Mouse (Mus musculus) urinary bladder, postnatal 36 days (tissue): ENCODE measurements around the gene Reg4.

Experiments used
- DNase-seq, 2 experiments: peaks; one replicate each; pipeline ENCODE4 v3.0.0; 2022; ENCODE audit warnings: low spot score in 2 of 2, mixed read lengths in 1 of 2

Gene Reg4

GRCm38 (mm10) chr3:98236266-98236665 lies 14.3 kb downstream of the Reg4 start:
- DNase-seq = no peak

DNA sequence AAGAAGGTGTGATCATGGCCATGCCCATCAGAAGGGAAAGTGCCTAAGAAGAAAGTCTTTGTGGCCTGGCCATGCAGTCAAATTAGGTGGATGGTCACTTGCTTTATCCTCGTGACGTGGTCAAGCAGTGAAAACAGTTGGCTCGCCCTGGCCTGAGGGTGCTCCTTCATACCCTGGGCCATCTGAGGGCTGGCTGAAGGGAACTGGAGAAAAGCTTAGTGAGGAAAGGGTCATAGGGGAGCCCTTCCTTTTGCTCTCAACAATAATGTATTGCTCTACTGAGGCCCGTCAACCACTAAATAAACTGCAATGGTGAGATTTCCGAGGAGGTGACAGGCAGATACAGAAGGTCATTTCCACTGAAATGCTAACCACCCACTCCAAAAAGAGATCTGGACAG lies 15.3 kb downstream of the Reg4 start:
- no peak for DNase-seq

- no peak for DNase-seq
Observed at GRCm38 (mm10) chr3:98238150-98238549, 16.2 kb downstream of the Reg4 start.

GRCm38 (mm10) chr3:98242051-98242450 lies 20.1 kb downstream of the Reg4 start:
- no peak for DNase-seq

GRCm38 (mm10) chr3:98242458-98243037 lies 20.6 kb downstream of the Reg4 start:
- no peak for DNase-seq

DNA sequence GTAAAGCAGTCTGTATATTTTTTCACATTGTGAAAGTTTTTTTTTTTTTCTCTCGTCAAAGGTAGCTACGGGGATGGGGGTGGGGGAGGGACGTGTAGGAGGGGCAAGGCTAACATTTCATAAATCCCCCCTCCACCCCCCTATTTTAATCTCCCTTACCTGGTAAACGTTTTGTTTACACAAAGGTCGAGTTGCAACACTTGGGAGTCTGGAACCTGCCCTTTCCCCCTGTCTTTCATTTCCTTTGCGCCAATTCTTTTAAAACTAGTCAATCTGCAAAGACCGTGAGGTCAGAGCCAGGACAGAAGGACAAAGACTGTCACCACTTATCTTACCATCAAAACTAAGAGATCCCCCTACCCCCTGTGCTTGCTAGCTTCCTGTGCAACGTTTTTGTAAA lies 23.9 kb downstream of the Reg4 start:
- DNase-seq = no peak

- no peak for DNase-seq
Observed at GRCm38 (mm10) chr3:98246985-98247751, 25.2 kb downstream of the Reg4 start.

GRCm38 (mm10) chr3:98249378-98249777 lies 27.4 kb downstream of the Reg4 start:
- no peak for DNase-seq

DNA sequence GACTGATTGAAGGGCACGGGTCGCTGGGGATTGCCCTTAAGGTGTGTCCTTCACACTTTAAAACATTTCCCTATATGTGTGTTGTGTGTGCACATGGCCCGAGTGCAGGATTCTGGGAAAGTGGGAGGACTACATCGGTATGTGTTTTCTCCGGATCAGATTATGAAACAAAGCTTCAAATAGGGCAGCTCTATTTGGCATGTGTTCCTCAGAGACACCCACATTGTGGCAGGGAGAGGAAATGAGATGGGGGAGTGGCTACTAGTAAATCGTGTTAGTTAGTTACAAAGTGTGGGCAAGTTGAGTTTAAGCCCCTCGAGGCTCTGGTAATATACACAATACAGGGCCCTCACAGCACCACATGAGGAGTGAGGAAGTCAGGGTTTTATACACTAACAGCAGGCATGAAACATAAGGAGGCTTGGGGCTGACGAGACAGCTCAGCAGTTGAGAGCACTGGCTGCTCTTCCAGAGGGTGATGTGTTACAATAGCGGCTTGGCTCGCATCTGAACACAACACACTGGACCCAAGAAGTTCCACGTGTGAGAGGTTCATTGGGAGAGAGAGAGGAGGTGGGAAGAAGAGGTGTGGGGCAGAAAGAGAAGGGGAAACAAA lies 28.0 kb downstream of the Reg4 start:
- DNase-seq = no peak

DNA sequence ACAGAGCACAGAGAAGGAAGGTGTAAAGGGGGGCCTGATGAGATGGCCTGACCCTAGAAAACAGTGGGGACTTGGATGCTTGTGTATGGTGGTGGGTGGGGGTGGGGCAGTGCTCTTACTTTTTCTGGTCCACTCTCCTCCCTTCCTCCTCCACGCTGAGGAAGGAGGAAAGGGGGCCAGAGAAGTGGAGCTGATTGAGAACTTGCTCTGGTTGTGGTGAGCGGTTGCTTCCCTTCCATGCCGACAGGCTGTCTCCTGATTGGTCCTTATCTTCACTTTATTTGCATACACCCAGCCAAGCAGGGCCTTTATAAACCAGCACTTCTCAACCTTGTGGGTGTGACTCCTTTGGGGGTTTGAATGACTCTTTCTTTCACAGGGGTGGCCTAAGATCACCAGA lies 32.1 kb downstream of the Reg4 start:
- no peak for DNase-seq

GRCm38 (mm10) chr3:98254656-98255583 lies 33.0 kb downstream of the Reg4 start:
- DNase-seq = no peak

- DNase-seq = no peak
Observed at GRCm38 (mm10) chr3:98258723-98259122, 36.8 kb downstream of the Reg4 start.

- peak in 1 of 2 experiments; percentile 68 for DNase-seq
Observed at GRCm38 (mm10) chr3:98259271-98259751, 37.4 kb downstream of the Reg4 start.

- DNase-seq = no peak
Observed at GRCm38 (mm10) chr3:98260534-98260933, 38.6 kb downstream of the Reg4 start.

DNA sequence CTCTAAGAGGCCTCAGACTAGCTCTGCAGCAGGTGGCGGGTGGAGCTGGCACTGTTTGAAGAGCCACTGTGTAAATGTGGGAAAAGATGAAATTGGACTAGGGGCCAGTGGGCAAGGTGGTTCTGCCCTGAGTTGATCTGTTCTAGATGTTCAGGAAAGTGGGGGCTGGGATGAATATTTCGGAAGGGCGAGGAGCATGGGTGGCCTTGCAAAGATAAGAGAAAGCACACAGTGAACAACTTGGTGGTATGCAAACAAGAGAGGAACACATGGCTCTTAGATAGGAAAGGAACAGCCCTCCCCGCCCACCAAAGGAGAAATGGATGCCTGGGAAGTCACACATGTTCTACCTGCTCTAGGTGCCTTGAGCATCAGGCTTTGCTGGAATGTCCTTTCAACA lies 39.5 kb downstream of the Reg4 start:
- DNase-seq = no peak

- DNase-seq = no peak
Observed at GRCm38 (mm10) chr3:98262133-98262532, 40.2 kb downstream of the Reg4 start.

DNA sequence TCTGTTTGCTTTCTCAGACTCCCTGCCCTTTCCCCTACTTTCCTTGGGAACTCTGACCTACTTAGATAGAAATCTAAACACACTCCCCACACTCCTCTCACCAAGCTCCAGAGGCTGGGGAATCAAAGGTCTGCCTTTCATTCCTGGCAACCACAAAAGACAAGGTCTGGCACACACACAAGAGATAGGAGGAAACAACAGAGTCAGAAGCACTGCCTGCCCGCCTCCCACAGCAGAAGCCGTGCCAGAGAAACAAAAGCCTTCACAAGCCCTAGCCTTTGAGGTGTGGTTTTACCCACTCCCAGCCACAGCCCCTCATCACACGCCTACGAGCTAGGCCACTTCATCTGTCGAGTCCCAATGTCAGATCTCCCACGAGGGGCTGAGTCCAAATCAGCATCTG lies 45.3 kb downstream of the Reg4 start:
- DNase-seq = peak in 1 of 2 experiments; percentile 45

GRCm38 (mm10) chr3:98273623-98274398 lies 51.9 kb downstream of the Reg4 start:
- DNase-seq = no peak

DNA sequence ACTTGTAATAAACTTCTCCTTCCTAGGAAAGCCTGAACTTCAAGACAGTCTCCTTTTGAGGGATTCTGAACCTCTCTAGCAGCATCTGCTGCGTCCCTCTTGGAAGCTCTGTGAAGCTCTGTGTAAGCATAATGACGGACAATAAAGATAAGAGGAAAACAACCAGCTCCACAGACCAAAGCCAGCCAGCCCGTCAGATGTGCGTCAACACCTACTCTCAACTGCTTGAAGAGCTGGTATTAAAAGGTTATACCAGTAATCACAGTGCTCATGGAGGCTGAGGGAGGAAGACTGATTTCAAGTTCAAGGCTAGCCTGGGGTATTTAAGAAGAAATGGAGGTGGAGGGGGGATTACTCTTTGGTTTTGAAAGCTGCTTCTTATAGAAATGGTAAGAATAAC lies 57.7 kb downstream of the Reg4 start:
- peak in 1 of 2 experiments; percentile 47 for DNase-seq

DNA sequence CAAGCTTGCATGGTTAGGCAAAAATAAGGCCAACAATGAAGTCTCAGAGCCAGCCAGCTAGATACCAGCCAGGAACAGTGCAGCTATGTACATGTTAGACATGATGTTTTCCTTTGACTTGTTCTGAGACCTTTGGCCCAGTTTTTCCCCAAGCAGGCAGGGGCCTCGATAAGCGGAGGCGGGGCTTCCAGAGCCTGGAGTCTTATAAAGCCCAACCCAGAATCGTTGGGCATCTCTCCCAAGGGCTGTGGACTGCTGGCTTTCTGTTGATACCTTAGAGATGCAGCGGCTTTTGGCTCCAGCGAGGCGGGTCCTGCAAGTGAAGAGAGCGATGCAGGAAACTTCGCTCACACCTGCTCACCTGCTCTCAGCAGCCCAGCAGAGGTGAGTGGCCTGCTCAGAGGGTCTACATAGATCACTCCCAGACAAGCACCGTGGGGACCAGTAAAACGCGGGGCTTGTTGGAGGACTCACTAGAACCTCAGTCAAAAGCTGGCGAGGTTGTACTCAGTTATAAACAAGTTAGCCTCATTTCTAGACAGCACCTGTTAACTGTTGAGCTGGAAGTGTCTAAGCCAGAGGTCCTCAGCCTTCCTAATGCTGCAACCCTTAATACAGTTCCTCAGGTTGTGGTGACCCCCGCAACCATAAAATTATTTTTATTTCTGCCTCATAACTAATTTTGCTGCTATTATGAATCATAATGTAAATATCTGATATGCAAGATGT lies 58.4 kb downstream of the Reg4 start, which contains the start of gene Hmgcs2:
TSS of gene Hmgcs2 (plus strand) at position 232 of the 729 bp plus-strand sequence.
- DNase-seq = peak; percentile 70 to 83
